Mouse (Mus musculus) bone marrow macrophage, adult 2 months (primary cell): Measurements from ENCODE around the gene Nemp1.

Experiments
- CTCF ChIP-seq: IDR thresholded peaks from 2 replicates; pipeline ENCODE4 v1.5.1; 2012; ENCODE audit warnings: low read depth, mild to moderate bottlenecking, low read length, moderate library complexity
- POLR2A ChIP-seq: IDR thresholded peaks from 2 replicates; pipeline ENCODE4 v1.6.1; 2012; ENCODE audit warnings: mild to moderate bottlenecking, low read depth, low read length, borderline replicate concordance

DNA sequence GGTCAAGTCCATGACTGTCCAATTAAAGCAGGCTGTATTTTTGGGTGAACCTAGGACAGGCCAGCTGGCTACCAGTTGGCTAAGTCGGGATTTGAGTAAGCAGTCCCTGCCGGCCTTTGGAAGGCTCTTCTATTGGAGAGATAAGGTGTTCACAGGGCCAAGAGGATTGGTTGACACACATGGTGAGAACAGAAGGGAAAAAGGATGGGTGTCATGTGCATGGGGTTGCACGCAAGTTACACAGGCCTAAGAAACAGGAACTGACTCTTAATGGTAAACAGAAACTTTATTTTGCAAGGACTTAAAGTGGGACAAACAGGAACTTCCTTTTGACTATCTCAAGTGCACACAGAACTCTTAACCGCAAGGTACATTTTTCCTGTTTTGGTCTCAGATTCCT is 70.2 kb downstream of the Nemp1 start:
- TF ChIP-seq CTCF (no peak), POLR2A (no peak)
